Mouse (Mus musculus): ENCODE measurements around the gene Dbf4. TPM values are rescaled to one million over a fixed set of nuclear protein-coding genes. Genes with fewer than 3 reads are reported as not detected.

Dbf4 gene
- polyA plus RNA-seq, 1 experiment from 2014 or later, result 48.5 TPM

DNA sequence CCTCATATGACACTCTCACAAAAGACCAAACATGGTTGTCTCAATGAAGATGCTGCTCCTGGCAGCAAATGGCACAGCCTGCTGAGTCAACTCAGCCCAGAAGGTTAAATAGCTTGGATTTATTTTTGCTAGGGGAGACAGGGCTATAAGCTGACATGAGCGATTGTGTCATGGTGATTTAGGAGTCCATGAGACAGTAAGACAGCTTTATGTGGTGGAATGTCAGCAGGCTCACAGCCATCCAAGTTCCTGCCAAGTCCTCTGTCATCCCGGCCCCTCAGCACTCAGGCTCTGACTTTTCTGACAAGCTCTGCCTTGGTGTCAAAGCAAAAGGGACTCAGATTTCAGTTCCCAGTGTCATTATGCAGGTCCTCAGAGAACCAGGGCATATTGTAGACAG, 66.2 kb downstream of the Dbf4 start:
- Histone ChIP-seq H3K27ac (no peak overlapping the region), H3K4me3 (no peak overlapping the region), H3K9me3 (no peaks in the 10 kb centered on the region), H3K4me1 (peaks cover 13% of the 10 kb centered on the region), H3K27me3 (ENCODE audit: insufficient read depth, poor library complexity, severe bottlenecking) (no peaks in the 10 kb centered on the region), H3K36me3 (no peaks in the 10 kb centered on the region)
- WGBS, result 41% methylated on average over 2 of the region's 2 CpGs
- no peak for DNase-seq (ENCODE audit: low spot score)

DNA sequence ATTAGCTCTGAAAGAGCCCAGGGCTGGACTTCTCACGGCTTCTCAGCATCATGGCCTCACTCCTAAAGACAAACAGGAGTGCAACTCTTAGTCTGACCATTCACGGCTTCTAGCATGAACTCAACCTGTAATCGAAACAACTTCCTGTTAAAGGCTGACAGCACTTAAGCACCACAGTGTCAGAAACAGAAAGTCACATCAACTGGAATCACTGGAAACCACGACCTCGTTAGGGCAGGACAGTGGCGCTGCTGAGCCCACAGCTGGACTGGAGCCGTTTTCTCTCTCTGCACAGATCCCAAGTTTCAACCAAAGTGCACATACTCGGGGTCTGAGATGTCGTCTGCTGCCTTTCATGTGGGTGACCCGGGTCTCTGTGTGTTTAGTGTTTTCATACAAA, 73.0 kb downstream of the Dbf4 start:
- H3K4me3 ChIP-seq, result no peak overlapping the region
- no peaks in the 10 kb centered on the region for H3K4me1 ChIP-seq
- 69% methylated on average over 10 of the region's 10 CpGs for WGBS
- no peak overlapping the region for H3K27ac ChIP-seq
- H3K27me3 ChIP-seq (ENCODE audit: insufficient read depth, poor library complexity, severe bottlenecking), result no peaks in the 10 kb centered on the region
- no peaks in the 10 kb centered on the region for H3K9me3 ChIP-seq
- DNase-seq (ENCODE audit: low spot score), result no peak
- no peaks in the 10 kb centered on the region for H3K36me3 ChIP-seq

Other genes with a start within 250 kb of the Dbf4 start
- gene Adam22, start 54.6 kb downstream of the Dbf4 start, polyA plus RNA-seq (2016; fragmentation: Nextera tagmentation; extraction: Ambion mirVana), result 4.7 TPM in 2 replicates
- 9.1 and 12.7 TPM in 2 replicates for gene Slc25a40, start 134 bp upstream of the Dbf4 start, polyA plus RNA-seq (2016; fragmentation: Nextera tagmentation; extraction: Ambion mirVana)
- 1.1 and 1.6 TPM in 2 replicates for gene Rundc3b, start 200.2 kb upstream of the Dbf4 start, polyA plus RNA-seq (2016; fragmentation: Nextera tagmentation; extraction: Ambion mirVana)
- 0.22 and 0.28 TPM in 2 replicates for gene Abcb1a, start 237.4 kb upstream of the Dbf4 start, polyA plus RNA-seq (2016; fragmentation: Nextera tagmentation; extraction: Ambion mirVana)

All from heart, embryonic 10.5 days (tissue).